Mouse (Mus musculus): ENCODE results near the gene Rhox2c. TPM values are rescaled to one million over a fixed set of nuclear protein-coding genes. Genes with fewer than 3 reads are reported as not detected.
"Not testable (repeated sequence)": the region's sequence is repeated elsewhere in the genome, so short reads cannot be mapped to it uniquely, and the experiment has no call there.

The Rhox2c gene
- not detected for total RNA-seq (2021)

GRCm38 (mm10) chrX:37453380-37453779, at the start of gene Rhox2c:
TSS of gene Rhox2c (plus strand) at chrX:37453680.
- intact Hi-C loops (cut with DNase I); DNase-seq (ENCODE audit: low spot score in 2 of 2): not testable (repeated sequence)

- DNase-seq (ENCODE audit: low spot score in 2 of 2); intact Hi-C loops (cut with DNase I): not testable (repeated sequence)
Observed at GRCm38 (mm10) chrX:37411767-37412166, 41.7 kb upstream of the Rhox2c start, which contains the start of gene Rhox2b. TSS of gene Rhox2b (plus strand) at chrX:37412067.

GRCm38 (mm10) chrX:37432194-37432593, 21.3 kb upstream of the Rhox2c start, which contains the start of gene Rhox4b:
TSS of gene Rhox4b (plus strand) at chrX:37432494.
- intact Hi-C loops (cut with DNase I): not testable (repeated sequence)

GRCm38 (mm10) chrX:37458285-37458684, 4.8 kb downstream of the Rhox2c start, which contains the start of gene Rhox3c:
TSS of gene Rhox3c (plus strand) at chrX:37458585.
- intact Hi-C loops (cut with DNase I); DNase-seq (ENCODE audit: low spot score in 2 of 2): not testable (repeated sequence)

More at GRCm38 (mm10) chrX:37432194-37432593, 21.3 kb upstream of the Rhox2c start, which contains the start of gene Rhox4b:
- not testable (repeated sequence) for DNase-seq (ENCODE audit: low spot score in 2 of 2)

- intact Hi-C loops (cut with DNase I): not testable (repeated sequence)
Observed at GRCm38 (mm10) chrX:37480037-37480436, 26.6 kb downstream of the Rhox2c start, which contains the start of gene Rhox4c. TSS of gene Rhox4c (plus strand) at chrX:37480337.

GRCm38 (mm10) chrX:37514059-37514458, 60.6 kb downstream of the Rhox2c start, which contains the start of gene Rhox4d:
TSS of gene Rhox4d (plus strand) at chrX:37514359.
- intact Hi-C loops (cut with DNase I); DNase-seq (ENCODE audit: low spot score in 2 of 2): not testable (repeated sequence)

More at GRCm38 (mm10) chrX:37480037-37480436, 26.6 kb downstream of the Rhox2c start, which contains the start of gene Rhox4c:
- not testable (repeated sequence) for DNase-seq (ENCODE audit: low spot score in 2 of 2)

Other genes with a start within 250 kb of the Rhox2c start
- not detected for gene Gm9, start 242.6 kb upstream of the Rhox2c start, total RNA-seq (2021)
- not detected for gene Rhox1, start 231.4 kb upstream of the Rhox2c start, total RNA-seq (2021)
- not detected for gene Rhox2a, start 208.7 kb upstream of the Rhox2c start, total RNA-seq (2021)
- gene Rhox3a, start 203.8 kb upstream of the Rhox2c start, total RNA-seq (2021): not detected
- gene Rhox4a, start 188.3 kb upstream of the Rhox2c start, total RNA-seq (2021): not detected
- not detected for gene Rhox3a2, start 73.7 kb upstream of the Rhox2c start, total RNA-seq (2021)
- gene Rhox4a2, start 62.8 kb upstream of the Rhox2c start, total RNA-seq (2021): not detected
- gene Rhox2b, start 41.6 kb upstream of the Rhox2c start, total RNA-seq (2021): not detected
- not detected for gene Rhox4b, start 21.2 kb upstream of the Rhox2c start, total RNA-seq (2021)
- gene Rhox3c, start 4.9 kb downstream of the Rhox2c start, total RNA-seq (2021): not detected
- not detected for gene Rhox4c, start 26.7 kb downstream of the Rhox2c start, total RNA-seq (2021)
- gene Rhox2d, start 39.7 kb downstream of the Rhox2c start, total RNA-seq (2021): not detected
- gene Rhox4d, start 60.7 kb downstream of the Rhox2c start, total RNA-seq (2021): not detected
- gene Rhox2e, start 76.8 kb downstream of the Rhox2c start, total RNA-seq (2021): not detected
- gene Rhox3e, start 88.3 kb downstream of the Rhox2c start, total RNA-seq (2021): not detected
- gene Rhox4e, start 103.7 kb downstream of the Rhox2c start, total RNA-seq (2021): not detected
- gene Rhox2f, start 117.7 kb downstream of the Rhox2c start, total RNA-seq (2021): not detected
- gene Rhox3f, start 127.3 kb downstream of the Rhox2c start, total RNA-seq (2021): not detected
- not detected for gene Rhox4f, start 154.0 kb downstream of the Rhox2c start, total RNA-seq (2021)
- not detected for gene Rhox3g, start 174.9 kb downstream of the Rhox2c start, total RNA-seq (2021)
- gene Rhox2g, start 189.8 kb downstream of the Rhox2c start, total RNA-seq (2021): not detected
- not detected for gene Rhox4g, start 197.6 kb downstream of the Rhox2c start, total RNA-seq (2021)
- gene Rhox3h, start 215.1 kb downstream of the Rhox2c start, total RNA-seq (2021): not detected
- not detected for gene Rhox2h, start 219.6 kb downstream of the Rhox2c start, total RNA-seq (2021)